Mouse (Mus musculus) embryonic stem cell, embryonic (primary cell): ENCODE data around the gene Kif5c.

ENCODE experiments used
- CTCF ChIA-PET, 4 experiments: fragments of 300-600 bp in 2 of 4; fragments of 350-600 bp in 2 of 4; sonication (Branson Sonifier 250); formaldehyde crosslinking; loops; one replicate each; lab custom pipeline; 2022; ENCODE audit warnings: inconsistent platforms in 2 of 4; lab: Charles Lee
- POLR2A ChIA-PET, 4 experiments: fragments of 300-600 bp in 2 of 4; fragments of 350-600 bp in 2 of 4; sonication (Branson Sonifier 250); formaldehyde crosslinking; loops; one replicate each; lab custom pipeline; 2022; ENCODE audit warnings: antibody characterized with exemption in 4 of 4, inconsistent platforms in 1 of 4; lab: Charles Lee

Gene Kif5c

GRCm38 (mm10) chr2:49816549-49816948 is 197.5 kb downstream of the Kif5c start:
- CTCF ChIA-PET, result no interaction called here
- POLR2A ChIA-PET, result no interaction called here

- POLR2A ChIA-PET, result no interaction called here
- CTCF ChIA-PET, result no interaction called here
Measured at GRCm38 (mm10) chr2:49817151-49817550, 198.1 kb downstream of the Kif5c start.

- CTCF ChIA-PET, result interaction anchor here in 1 of 4 experiments (0.6 kb wide), 1 partner anchor 204 kb away, joined by 3 read pairs; no protein-coding TSS in a partner anchor
Measured at GRCm38 (mm10) chr2:49818126-49818525, 199.0 kb downstream of the Kif5c start.

GRCm38 (mm10) chr2:49822312-49822711 is 203.2 kb downstream of the Kif5c start:
- POLR2A ChIA-PET, result no interaction called here
- CTCF ChIA-PET, result no interaction called here

More at GRCm38 (mm10) chr2:49818126-49818525, 199.0 kb downstream of the Kif5c start:
- POLR2A ChIA-PET, result no interaction called here
